Mouse (Mus musculus): ENCODE measurements at regions not wholly inside any gene's neighbourhood (a gene's known extent, or its start where the extent isn't known, plus 50 kb on each side); places are given as distances from the start of the nearest gene placed in this dataset.

GRCm38 (mm10) chr7:34462069-34462468 lies 69.0 kb upstream of the Lsm14a start:
- no peak overlapping the region for H3K4me2 ChIP-seq (ENCODE audit: low read length)
- no peak overlapping the region for H3K27ac ChIP-seq (ENCODE audit: low read length)
- WGBS = 57% methylated on average over 9 of the region's 9 CpGs

GRCm38 (mm10) chr7:34459834-34460495 lies 66.8 kb upstream of the Lsm14a start:
- H3K9me3 ChIP-seq (replicated peaks; ENCODE audit: control insufficient read depth, low read length, poor library complexity, severe bottlenecking) = no peaks in the 10 kb centered on the region
- no peaks in the 10 kb centered on the region for H3K36me3 ChIP-seq (ENCODE audit: control insufficient read depth, insufficient read depth, low read length)
- no peak overlapping the region for H3K4me2 ChIP-seq (ENCODE audit: low read length)
- no peaks in the 10 kb centered on the region for H3K4me1 ChIP-seq (ENCODE audit: control insufficient read depth, insufficient read depth, low read length)
- H3K4me3 ChIP-seq (ENCODE audit: low read depth, low read length) = no peak overlapping the region
- H3K9ac ChIP-seq (ENCODE audit: low read depth, low read length) = no peak overlapping the region
- WGBS = 78% methylated on average over 3 of the region's 3 CpGs
- ATAC-seq = no peak
- no peaks in the 10 kb centered on the region for H3K27me3 ChIP-seq (ENCODE audit: control insufficient read depth, insufficient read depth, low read depth, low read length)
- H3K27ac ChIP-seq (ENCODE audit: low read length) = no peak overlapping the region

More at GRCm38 (mm10) chr7:34462069-34462468, 69.0 kb upstream of the Lsm14a start:
- no peaks in the 10 kb centered on the region for H3K9me3 ChIP-seq (replicated peaks; ENCODE audit: control insufficient read depth, low read length, poor library complexity, severe bottlenecking)
- H3K27me3 ChIP-seq (ENCODE audit: control insufficient read depth, insufficient read depth, low read depth, low read length) = no peaks in the 10 kb centered on the region
- no peak for ATAC-seq
- no peak overlapping the region for H3K4me3 ChIP-seq (ENCODE audit: low read depth, low read length)
- no peaks in the 10 kb centered on the region for H3K4me1 ChIP-seq (ENCODE audit: control insufficient read depth, insufficient read depth, low read length)
- no peak overlapping the region for H3K9ac ChIP-seq (ENCODE audit: low read depth, low read length)
- no peaks in the 10 kb centered on the region for H3K36me3 ChIP-seq (ENCODE audit: control insufficient read depth, insufficient read depth, low read length)

DNA sequence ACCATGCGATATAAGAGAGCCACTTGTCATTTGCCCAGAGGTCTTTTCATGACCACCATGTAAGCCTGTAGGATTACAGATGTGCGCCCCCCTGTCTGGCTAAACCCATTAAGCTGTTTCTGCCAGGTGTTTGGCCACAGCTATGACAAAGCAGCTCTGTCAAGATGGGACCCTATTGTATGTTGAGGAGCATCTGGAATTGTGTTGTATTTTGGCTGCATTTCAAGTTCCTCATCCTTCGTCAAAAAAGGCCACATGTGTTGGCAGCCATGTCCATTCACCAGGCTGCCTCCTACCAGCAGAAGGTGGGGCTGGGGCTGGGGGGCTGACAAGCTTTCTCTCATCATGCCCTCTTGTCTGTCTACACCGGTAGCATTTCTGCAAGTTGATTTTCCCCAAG lies 65.7 kb upstream of the Lsm14a start:
- no peak overlapping the region for H3K4me3 ChIP-seq (ENCODE audit: low read depth, low read length)
- H3K9ac ChIP-seq (ENCODE audit: low read depth, low read length) = no peak overlapping the region
- H3K4me2 ChIP-seq (ENCODE audit: low read length) = no peak overlapping the region
- WGBS = 83% methylated on average over 4 of the region's 4 CpGs
- no peaks in the 10 kb centered on the region for H3K36me3 ChIP-seq (ENCODE audit: control insufficient read depth, insufficient read depth, low read length)
- H3K9me3 ChIP-seq (replicated peaks; ENCODE audit: control insufficient read depth, low read length, poor library complexity, severe bottlenecking) = no peaks in the 10 kb centered on the region
- no peak for ATAC-seq
- H3K27ac ChIP-seq (ENCODE audit: low read length) = no peak overlapping the region
- H3K27me3 ChIP-seq (ENCODE audit: control insufficient read depth, insufficient read depth, low read depth, low read length) = no peaks in the 10 kb centered on the region
- no peaks in the 10 kb centered on the region for H3K4me1 ChIP-seq (ENCODE audit: control insufficient read depth, insufficient read depth, low read length)

- 80% methylated on average over 2 of the region's 2 CpGs for WGBS
- ATAC-seq = no peak
- no peak overlapping the region for H3K4me2 ChIP-seq (ENCODE audit: low read length)
- H3K9ac ChIP-seq (ENCODE audit: low read depth, low read length) = no peak overlapping the region
- H3K9me3 ChIP-seq (replicated peaks; ENCODE audit: control insufficient read depth, low read length, poor library complexity, severe bottlenecking) = no peaks in the 10 kb centered on the region
- H3K4me1 ChIP-seq (ENCODE audit: control insufficient read depth, insufficient read depth, low read length) = no peaks in the 10 kb centered on the region
- no peak overlapping the region for H3K4me3 ChIP-seq (ENCODE audit: low read depth, low read length)
- no peaks in the 10 kb centered on the region for H3K27me3 ChIP-seq (ENCODE audit: control insufficient read depth, insufficient read depth, low read depth, low read length)
- H3K27ac ChIP-seq (ENCODE audit: low read length) = no peak overlapping the region
- no peaks in the 10 kb centered on the region for H3K36me3 ChIP-seq (ENCODE audit: control insufficient read depth, insufficient read depth, low read length)
Measured at GRCm38 (mm10) chr7:34448364-34448763, 55.2 kb upstream of the Lsm14a start.

DNA sequence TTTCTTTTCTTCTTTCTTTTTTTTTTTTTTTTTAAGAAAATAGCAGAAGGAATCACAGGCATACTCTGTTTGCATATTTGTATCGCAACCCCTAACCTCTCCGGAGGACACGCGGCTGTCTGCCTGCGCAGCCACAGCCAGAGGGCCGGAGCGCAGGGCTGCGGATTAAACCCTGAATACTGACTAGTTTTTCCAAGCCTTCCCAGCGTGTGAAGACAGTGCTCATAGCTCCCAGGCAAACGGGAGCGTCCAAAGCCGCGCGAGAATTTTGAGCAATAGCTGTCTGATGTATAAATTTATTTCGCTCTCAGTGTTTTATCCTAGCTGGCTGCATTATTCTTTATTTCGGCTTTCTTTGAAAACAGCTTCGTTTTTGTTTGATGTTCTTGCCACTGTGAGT lies 51.1 kb upstream of the Lsm14a start:
- Histone ChIP-seq H3K9me3 (replicated peaks; ENCODE audit: control insufficient read depth, low read length, poor library complexity, severe bottlenecking) (no peaks in the 10 kb centered on the region), H3K4me3 (ENCODE audit: low read depth, low read length) (no peak overlapping the region), H3K4me1 (ENCODE audit: control insufficient read depth, insufficient read depth, low read length) (no peaks in the 10 kb centered on the region), H3K9ac (ENCODE audit: low read depth, low read length) (no peak overlapping the region), H3K4me2 (ENCODE audit: low read length) (peak overlapping the region; percentile 41), H3K36me3 (ENCODE audit: control insufficient read depth, insufficient read depth, low read length) (no peaks in the 10 kb centered on the region), H3K27me3 (ENCODE audit: control insufficient read depth, insufficient read depth, low read depth, low read length) (no peaks in the 10 kb centered on the region), H3K27ac (ENCODE audit: low read length) (no peak overlapping the region)
- 24% methylated on average over 17 of the region's 17 CpGs for WGBS
- ATAC-seq = peak; percentile 45; the same call in 1 of the 2 replicates

Measured in midbrain, embryonic 16.5 days (tissue).